Mouse (Mus musculus) ES-Bruce4 (cell line): ENCODE measurements around the gene Nudc. TPM values are rescaled to one million over a fixed set of nuclear protein-coding genes. Genes with fewer than 3 reads are reported as not detected.
A peak's percentile ranks its signal among the peaks of the same experiment; 100 is the strongest.

Experiments
- H3K27ac ChIP-seq: 2 replicates; pipeline ENCODE4 v1.5.1; 2012; ENCODE audit warnings: low read length, inconsistent platforms; ENCODE audit not compliant: insufficient read depth
- H3K27me3 ChIP-seq: 2 replicates; pipeline ENCODE4 v1.6.1; 2012; ENCODE audit warnings: mild to moderate bottlenecking, low read length, inconsistent platforms; ENCODE audit not compliant: control insufficient read depth, poor library complexity, insufficient read depth, severe bottlenecking
- H3K36me3 ChIP-seq: 2 replicates; pipeline ENCODE4 v1.6.1; 2012; ENCODE audit warnings: inconsistent platforms, mild to moderate bottlenecking, low read length, moderate library complexity; ENCODE audit not compliant: control insufficient read depth, poor library complexity, insufficient read depth, severe bottlenecking
- H3K4me1 ChIP-seq: one replicate; pipeline ENCODE4 v1.8.1; 2011; ENCODE audit warnings: low read length; ENCODE audit not compliant: control insufficient read depth, insufficient read depth
- H3K4me3 ChIP-seq: 2 replicates; pipeline ENCODE4 v1.5.1; 2011; ENCODE audit warnings: low read depth, mild to moderate bottlenecking, low read length
- H3K9ac ChIP-seq: 2 replicates; pipeline ENCODE4 v1.6.1; 2012; ENCODE audit warnings: low read depth, mild to moderate bottlenecking, inconsistent platforms; ENCODE audit not compliant: poor library complexity, severe bottlenecking
- H3K9me3 ChIP-seq: replicated peaks from 2 replicates; pipeline ENCODE4 v1.6.1; 2012; ENCODE audit warnings: mild to moderate bottlenecking, low read length, inconsistent platforms; ENCODE audit not compliant: control insufficient read depth, poor library complexity, insufficient read depth, severe bottlenecking
- CTCF ChIP-seq: IDR thresholded peaks from one replicate; pipeline ENCODE4 v1.8.1; 2011; ENCODE audit warnings: low read depth, low read length
- EP300 ChIP-seq: IDR thresholded peaks from 2 replicates; pipeline ENCODE4 v1.6.1; 2011; ENCODE audit warnings: low read depth, low read length; ENCODE audit not compliant: insufficient read depth
- POLR2A ChIP-seq: IDR thresholded peaks from one replicate; pipeline ENCODE4 v1.8.1; 2011; ENCODE audit warnings: low read length; ENCODE audit not compliant: insufficient read depth
- polyA plus RNA-seq: library from polyadenylated mRNA; stranded (reverse); fragments of >200 nt; gene quantifications from 2 replicates; pipeline ENCODE4 v1.2.4, GENCODE M21; 2011; ENCODE audit warnings: low read depth; ENCODE audit not compliant: missing spikeins, insufficient read depth, insufficient read length

Gene Nudc
- polyA plus RNA-seq, 1 experiment = 274 TPM

DNA sequence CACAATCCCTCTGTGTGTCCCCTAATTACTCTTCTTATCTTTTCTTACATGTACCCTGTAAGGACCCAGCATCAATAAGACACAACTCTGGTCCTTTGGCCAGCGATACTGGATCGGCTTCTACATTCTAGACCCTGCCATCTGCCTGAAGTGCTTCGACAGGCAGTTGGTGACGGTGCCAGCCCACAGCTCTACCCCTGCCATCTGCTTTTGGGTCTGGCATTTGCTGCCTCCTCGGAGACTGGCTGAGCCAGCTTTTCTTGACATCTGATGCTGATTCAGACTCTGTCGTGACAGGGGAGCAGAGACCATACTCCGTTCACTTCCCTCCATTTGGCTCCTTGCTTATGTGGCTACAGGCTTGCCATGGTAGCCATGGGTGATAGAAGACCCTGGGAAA lies 36.8 kb downstream of the Nudc start:
- Histone ChIP-seq H3K9me3 (no peaks in the 10 kb centered on the region), H3K27ac (no peak overlapping the region), H3K4me1 (no peaks in the 10 kb centered on the region), H3K27me3 (no peaks in the 10 kb centered on the region), H3K4me3 (no peak overlapping the region), H3K36me3 (no peaks in the 10 kb centered on the region), H3K9ac (no peak overlapping the region)
- TF ChIP-seq POLR2A (no peak), EP300 (no peak), CTCF (no peak)

GRCm38 (mm10) chr4:133506573-133506972 lies 39.2 kb downstream of the Nudc start:
- no peak overlapping the region for H3K27ac ChIP-seq
- TF ChIP-seq EP300 (no peak), POLR2A (no peak), CTCF (no peak)
- H3K9me3 ChIP-seq = no peaks in the 10 kb centered on the region
- H3K4me3 ChIP-seq = no peak overlapping the region
- H3K36me3 ChIP-seq = no peaks in the 10 kb centered on the region
- no peaks in the 10 kb centered on the region for H3K27me3 ChIP-seq
- no peak overlapping the region for H3K9ac ChIP-seq
- H3K4me1 ChIP-seq = peaks cover 1% of the 10 kb centered on the region

DNA sequence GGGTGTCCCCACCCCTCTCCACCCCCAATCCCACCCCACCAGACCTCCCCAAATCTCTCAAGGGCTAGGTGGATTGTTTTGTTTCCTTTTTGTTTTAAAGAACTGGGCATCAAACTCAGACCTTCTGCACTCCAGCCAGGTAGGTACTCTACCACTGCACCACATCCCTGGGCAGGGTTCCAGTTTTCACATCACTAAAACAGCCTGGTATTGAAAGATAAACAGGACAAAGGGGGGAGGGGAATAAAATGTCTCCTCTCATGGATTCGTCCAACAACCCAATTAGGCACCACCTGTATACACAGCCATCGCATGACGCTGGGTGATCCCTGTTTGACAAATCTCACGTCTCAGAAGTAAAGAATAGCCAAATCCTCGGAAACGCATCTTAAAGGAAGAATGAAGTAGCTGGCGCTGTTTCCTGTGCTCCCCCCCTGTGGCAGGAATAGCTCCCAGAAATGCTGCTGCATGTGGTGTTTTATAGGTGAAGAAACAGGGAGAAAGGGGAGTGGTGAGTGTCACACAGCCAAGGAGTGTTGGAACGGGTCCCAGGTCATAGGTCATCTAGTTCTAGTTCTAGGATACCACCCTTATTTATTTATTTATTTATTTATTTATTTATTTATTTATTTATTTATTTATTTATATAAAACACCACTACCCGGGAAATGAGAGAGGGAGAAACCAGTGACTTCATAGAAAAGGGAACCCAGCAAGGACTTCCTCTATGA lies 40.9 kb downstream of the Nudc start:
- Histone ChIP-seq H3K9me3 (no peaks in the 10 kb centered on the region), H3K4me3 (no peak overlapping the region), H3K9ac (no peak overlapping the region), H3K36me3 (no peaks in the 10 kb centered on the region), H3K27me3 (no peaks in the 10 kb centered on the region), H3K4me1 (peaks cover 1% of the 10 kb centered on the region), H3K27ac (no peak overlapping the region)
- no peak for TF ChIP-seq CTCF
- no peak for TF ChIP-seq POLR2A
- no peak for TF ChIP-seq EP300

- H3K27me3 ChIP-seq = no peaks in the 10 kb centered on the region
- H3K4me3 ChIP-seq = no peak overlapping the region
- H3K36me3 ChIP-seq = no peaks in the 10 kb centered on the region
- TF ChIP-seq POLR2A = no peak
- no peak for TF ChIP-seq EP300
- no peak for TF ChIP-seq CTCF
- no peak overlapping the region for H3K9ac ChIP-seq
- H3K4me1 ChIP-seq = peaks cover 1% of the 10 kb centered on the region
- no peaks in the 10 kb centered on the region for H3K9me3 ChIP-seq
- no peak overlapping the region for H3K27ac ChIP-seq
These were observed 41.5 kb downstream of the Nudc start for GRCm38 (mm10) chr4:133504300-133504699.

DNA sequence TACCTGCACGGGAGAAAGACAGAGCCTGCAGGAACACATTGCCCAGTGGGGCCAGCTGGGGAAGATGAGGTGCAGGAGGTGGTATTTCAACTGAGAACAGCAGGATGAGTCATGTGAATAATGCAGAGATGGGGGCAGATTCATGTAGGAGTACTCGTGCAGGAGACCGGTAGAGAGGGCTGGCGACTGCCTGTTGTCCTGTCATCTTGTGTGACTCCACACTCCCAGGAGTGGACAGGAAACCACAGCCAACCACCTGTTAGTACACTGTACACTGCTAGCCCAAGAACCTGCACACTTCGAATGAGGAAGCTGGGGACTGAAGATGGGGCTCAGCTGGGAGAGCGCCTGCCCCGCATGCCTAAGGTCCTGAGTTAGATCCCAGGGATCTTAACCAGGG lies 44.3 kb downstream of the Nudc start:
- no peaks in the 10 kb centered on the region for H3K36me3 ChIP-seq
- no peaks in the 10 kb centered on the region for H3K9me3 ChIP-seq
- no peak overlapping the region for H3K4me3 ChIP-seq
- peaks cover 1% of the 10 kb centered on the region for H3K4me1 ChIP-seq
- no peak overlapping the region for H3K9ac ChIP-seq
- H3K27me3 ChIP-seq = 0 out of 2 replicates have a peak, but pooled peaks cover 2% of the 10 kb centered on the region
- TF ChIP-seq EP300 (no peak), POLR2A (no peak), CTCF (no peak)
- no peak overlapping the region for H3K27ac ChIP-seq

DNA sequence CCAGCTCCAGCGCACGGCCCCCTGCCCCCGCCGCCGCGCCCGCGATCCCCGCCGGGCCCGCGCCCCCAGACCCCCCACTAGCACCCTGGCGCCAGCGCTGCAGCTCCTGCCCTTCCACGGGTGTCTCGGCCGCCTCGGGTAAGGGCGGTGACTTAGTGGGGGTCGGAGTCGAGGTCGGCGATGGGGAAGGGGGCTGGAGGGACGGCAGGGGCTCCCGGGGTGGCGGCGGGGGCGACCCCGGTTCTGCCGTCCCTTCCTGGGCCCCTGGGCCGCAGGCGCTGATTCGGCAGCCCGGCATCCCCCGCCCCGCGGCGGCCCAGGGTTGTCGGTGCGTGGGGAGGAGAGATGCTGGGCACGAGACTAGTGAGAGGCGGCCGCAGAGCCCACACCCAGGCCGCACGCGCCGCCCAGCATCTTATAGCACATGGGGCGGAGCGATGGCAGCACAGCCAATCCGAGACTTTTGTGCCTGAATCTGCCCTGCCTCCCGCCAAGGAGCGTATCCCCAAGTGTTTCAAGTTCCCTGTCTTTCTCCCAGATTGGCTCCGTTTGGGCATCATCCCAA lies 47.6 kb downstream of the Nudc start, which contains the start of gene Trnp1:
TSS of gene Trnp1 (minus strand) at position 391 of the 565 bp plus-strand sequence.
- Histone ChIP-seq H3K4me1 (peaks cover 2% of the 10 kb centered on the region), H3K9ac (peak within 1 kb of the TSS; percentile 95), H3K27me3 (0 out of 2 replicates have a peak, but pooled peaks cover 2% of the 10 kb centered on the region), H3K36me3 (no peaks in the 10 kb centered on the region), H3K4me3 (peak within 1 kb of the TSS; percentile 53), H3K27ac (no peak within 1 kb of the TSS), H3K9me3 (no peaks in the 10 kb centered on the region)
- TF ChIP-seq POLR2A = peak; percentile 68
- TF ChIP-seq CTCF = no peak
